Mouse (Mus musculus): ENCODE results near the gene Eif2ak2.

Gene Eif2ak2

DNA sequence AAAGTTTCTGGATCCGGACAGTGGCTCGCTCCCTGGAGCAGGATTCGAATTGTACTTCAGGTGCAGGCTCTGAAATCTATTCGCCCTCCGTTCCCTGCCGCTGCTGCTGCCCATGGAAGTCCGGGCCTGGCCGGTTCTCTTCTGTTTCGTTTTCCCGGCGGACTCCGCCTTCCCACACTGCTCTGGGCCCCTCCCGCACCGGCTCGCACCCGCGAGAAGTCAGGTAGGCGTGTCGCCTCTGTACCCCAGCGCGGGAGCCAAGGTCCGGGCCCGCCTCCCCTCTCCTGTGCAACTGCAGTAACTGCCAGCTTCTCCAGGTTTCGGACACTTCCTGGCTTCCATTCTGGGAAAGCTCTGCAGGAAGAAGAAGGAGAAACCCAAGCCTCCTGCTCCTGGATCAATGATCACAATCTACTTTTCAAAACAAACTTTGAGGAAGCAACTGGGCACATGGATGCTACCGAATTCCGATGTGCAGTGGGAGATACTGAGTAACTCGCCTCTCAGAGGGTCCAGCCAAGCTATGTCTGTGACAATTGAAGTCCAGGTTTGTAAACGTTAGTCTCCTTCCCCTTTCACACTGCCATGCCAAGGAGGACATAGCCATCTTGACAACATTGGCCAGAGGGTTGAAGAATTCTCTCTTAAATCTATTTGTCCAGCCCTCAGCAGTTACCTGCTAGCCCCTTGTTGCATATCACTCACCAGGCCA lies at the start of gene Eif2ak2:
Eif2ak2 (minus strand) TSS at position 173 of the 712 bp plus-strand sequence.
- in situ Hi-C loops (cut with MboI, MseI) = loop anchor here (5.0 kb wide), 1 partner anchor 45 kb away; the partner anchor contains the start of genes Gpatch11 and Heatr5b

DNA sequence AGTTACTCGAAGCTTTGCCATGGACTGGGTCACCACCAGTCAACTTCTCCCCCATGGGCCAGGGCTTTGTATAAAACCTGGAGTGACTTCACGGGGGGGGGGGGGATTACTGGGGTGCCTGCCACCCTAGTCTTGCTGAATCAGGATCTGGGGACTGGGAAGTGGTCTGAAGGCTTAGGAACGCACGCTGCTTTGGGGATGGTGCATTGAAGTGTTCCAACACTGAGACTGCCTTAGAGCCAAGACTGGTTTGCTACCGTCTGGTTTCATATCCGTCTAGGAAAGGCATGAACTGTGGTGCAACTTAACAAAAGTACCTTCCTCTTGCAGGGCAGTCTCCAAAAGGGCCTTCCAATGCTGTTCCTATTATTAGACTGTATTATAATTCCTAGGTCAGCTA lies 35.3 kb upstream of the Eif2ak2 start:
- in situ Hi-C loops (cut with MboI, MseI) = loop anchor here (10.0 kb wide), 1 partner anchor 437 kb away; the partner anchor contains the start of gene Cdc42ep3

- in situ Hi-C loops (cut with MboI, MseI) = loop anchor here (10.0 kb wide), 1 partner anchor 438 kb away; the partner anchor contains the start of gene Cdc42ep3
Measured at GRCm38 (mm10) chr17:78916899-78917298, 34.5 kb upstream of the Eif2ak2 start.

DNA sequence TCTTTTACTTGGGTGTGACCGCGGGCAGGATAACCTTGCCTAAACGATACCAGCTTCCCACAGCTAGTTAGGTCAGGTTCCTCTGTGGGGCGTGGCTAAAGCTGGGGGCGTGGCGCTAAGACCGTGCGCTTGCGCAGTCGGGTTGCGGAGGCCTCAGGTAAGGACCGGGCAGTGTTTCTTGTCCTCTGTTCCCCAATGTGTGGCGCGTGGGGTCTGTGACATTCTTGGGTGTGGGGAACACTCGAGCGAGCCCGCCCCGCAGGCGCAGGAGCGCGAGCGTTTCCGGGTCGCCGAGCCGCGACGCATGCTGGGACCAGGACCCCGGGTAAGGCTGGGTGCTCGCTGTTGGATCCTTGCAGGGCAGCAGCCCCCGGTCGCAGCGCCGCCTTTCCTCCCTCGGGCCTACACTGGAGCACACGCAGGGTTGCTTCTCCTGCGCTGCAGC lies 34.0 kb upstream of the Eif2ak2 start, which contains the start of gene Cebpzos:
Cebpzos (plus strand) TSS at position 132 of the 445 bp plus-strand sequence.
- in situ Hi-C loops (cut with MboI, MseI) = loop anchor here (10.0 kb wide), 1 partner anchor 438 kb away; the partner anchor contains the start of gene Cdc42ep3

DNA sequence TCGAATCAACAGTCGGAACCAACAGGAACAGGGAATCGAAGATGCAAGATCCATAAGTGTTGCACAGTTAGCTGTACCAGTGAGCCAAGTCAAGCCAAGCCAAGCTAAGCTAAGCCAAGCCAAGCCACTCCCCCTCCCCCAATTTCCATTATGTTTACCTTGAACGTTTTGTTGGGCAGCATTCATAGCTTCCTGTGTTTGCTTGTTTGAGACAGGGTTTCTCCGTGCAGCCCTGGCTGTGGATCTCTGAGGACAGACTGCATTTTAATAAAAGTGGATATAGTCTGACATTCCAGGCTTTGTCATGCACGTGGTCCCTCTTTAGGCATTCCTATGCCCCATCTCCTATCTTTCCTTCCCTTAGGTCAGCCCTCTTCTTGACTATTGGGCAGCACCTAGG lies 33.4 kb upstream of the Eif2ak2 start:
- in situ Hi-C loops (cut with MboI, MseI) = loop anchor here (10.0 kb wide), 1 partner anchor 439 kb away; the partner anchor contains the start of gene Cdc42ep3

DNA sequence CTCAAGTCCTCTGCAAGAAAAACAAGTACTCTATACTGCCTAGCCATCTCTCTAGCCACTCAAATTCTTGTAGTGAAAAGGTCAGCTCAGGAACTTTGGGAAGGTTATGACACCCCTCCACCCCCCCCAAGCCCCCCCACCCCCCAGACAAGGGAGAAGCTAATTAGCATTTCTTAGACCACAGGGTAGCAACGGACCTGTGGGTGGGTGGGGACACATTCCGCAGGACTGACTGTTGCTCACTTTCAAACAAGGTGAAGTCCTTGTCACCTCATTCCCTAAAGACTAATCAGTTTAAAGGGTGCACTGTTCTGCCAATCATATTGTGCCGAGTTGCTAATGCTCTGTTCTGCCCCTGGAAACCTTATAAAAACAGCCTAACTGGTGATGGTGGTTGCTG lies 31.5 kb upstream of the Eif2ak2 start:
- in situ Hi-C loops (cut with MboI, MseI) = loop anchor here (10.0 kb wide), 1 partner anchor 441 kb away; the partner anchor contains the start of gene Cdc42ep3

DNA sequence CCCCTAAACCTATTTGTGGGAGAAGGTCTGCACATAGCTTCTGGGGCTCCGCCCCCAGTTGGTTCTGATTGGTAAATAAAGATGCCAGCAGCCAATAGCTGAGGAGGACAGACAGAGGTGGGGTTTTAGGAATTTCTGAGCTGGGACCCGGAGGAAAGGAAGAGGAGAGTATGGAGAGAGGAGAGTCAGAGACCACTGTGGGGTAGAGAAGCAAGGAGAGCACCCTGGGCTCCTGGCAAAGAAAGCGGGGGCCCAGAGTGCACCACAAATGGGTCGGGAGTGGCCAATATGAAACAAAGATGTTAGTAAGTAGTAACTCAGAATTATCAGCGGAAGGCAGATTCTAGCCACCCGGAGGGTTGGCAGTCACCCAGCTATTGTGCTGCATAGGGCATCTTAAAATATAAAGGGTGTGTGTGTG lies 30.5 kb upstream of the Eif2ak2 start:
- in situ Hi-C loops (cut with MboI, MseI) = loop anchor here (10.0 kb wide), 1 partner anchor 442 kb away; the partner anchor contains the start of gene Cdc42ep3

DNA sequence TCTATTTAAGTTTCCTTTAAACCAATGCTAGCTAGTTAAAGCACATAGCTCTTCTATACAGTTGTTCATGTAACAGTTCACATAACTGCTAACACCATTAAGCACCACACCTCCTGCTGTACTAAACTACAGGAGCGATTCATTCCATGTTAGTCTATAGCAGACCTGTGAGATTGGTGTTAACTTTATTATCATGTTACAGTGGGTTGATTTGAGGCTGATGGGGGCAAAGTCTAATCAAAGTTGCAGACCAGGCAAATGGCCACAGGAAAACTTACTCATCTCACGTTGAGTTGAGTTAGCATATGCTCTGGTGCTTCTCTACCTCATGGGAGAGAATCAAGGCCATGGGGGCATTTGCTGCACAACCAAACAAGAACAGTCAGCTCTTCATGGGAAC lies 27.0 kb upstream of the Eif2ak2 start:
- in situ Hi-C loops (cut with MboI, MseI) = no loop called here

GRCm38 (mm10) chr17:78906892-78907291 lies 24.5 kb upstream of the Eif2ak2 start, which contains the start of gene Sult6b1:
Gene Sult6b1 (minus strand): TSS chr17:78906992.
- in situ Hi-C loops (cut with MboI, MseI) = no loop called here

DNA sequence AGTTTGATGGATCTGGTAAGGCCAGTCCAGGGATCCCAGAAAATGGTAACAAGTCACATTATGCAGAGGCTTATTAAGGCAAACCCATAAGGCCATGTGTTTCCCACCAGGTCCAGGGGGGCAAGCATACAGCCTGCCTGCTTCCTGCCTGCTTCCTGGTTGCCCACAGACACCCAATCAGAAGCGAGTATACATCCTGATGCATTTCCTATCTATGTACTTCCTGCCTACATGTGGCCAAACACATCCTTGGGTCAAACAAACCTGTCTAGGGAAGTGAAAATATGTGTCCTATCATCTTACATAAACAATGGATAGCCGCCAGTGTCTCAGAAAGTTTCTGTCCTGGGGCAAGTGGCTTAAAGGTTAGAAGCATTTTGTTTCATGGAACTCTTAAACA lies 20.8 kb upstream of the Eif2ak2 start:
- in situ Hi-C loops (cut with MboI, MseI) = no loop called here

- in situ Hi-C loops (cut with MboI, MseI) = no loop called here
Measured at GRCm38 (mm10) chr17:78895394-78895793, 13.0 kb upstream of the Eif2ak2 start.

DNA sequence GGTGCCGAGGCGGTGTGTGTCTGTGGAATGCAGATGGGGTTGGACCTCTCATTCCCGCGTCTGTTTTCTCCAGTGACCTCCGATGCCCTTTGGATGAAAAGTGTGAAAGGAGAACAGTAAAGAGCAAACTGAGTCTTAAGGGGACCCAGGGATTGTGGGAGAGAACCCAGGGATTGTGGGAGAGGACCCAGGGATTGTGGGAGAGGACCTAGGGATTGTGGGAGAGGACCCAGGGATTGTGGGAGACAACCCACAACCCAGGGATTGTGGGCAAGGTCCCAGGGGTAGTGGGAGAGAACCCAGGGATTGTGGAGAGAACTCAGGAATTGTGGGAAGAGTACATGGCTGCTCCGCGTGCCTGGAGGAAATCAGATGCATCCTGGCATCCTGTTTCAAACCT lies 12.6 kb upstream of the Eif2ak2 start:
- in situ Hi-C loops (cut with MboI, MseI) = no loop called here

DNA sequence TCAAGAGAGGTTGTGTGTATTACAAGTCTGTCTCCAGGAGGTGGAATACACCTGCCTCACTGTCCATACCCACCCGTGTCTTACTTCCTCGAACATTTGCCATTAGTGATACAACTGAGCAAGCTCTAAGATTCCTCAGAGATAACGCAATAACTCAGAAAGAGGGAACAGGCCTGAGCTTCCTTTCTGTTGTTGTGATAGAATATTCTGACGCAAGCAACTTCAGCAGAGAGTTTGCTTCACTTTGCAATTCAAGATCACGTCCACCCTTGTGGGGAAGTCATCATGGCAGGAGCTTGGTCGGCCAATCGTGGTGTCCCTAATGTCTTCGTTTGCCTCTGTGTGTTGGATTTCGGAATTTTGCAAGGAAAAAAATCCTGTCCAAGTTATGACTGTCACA lies 8.6 kb upstream of the Eif2ak2 start:
- in situ Hi-C loops (cut with MboI, MseI) = no loop called here

DNA sequence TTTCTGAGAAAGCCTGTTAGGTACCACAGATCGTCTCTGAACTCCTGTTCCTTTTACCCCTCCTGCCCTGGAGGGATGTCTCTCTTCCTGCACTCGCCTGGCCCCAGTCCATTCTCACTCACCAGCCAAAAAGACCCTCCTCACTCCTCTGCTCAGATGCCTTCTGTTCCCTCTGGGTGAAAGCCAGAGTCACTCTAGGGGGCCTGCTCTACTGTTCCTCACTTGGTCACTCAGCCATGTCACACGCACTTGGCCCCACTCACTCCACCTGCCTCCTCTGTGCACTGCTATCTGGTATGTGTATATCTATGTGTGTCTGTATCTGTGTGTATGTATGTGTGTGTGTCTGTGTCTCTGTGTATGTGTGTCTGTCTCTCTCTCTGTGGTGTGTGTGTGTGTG lies 6.8 kb upstream of the Eif2ak2 start:
- in situ Hi-C loops (cut with MboI, MseI) = no loop called here

GRCm38 (mm10) chr17:78888554-78888953 lies 6.2 kb upstream of the Eif2ak2 start:
- in situ Hi-C loops (cut with MboI, MseI) = no loop called here

DNA sequence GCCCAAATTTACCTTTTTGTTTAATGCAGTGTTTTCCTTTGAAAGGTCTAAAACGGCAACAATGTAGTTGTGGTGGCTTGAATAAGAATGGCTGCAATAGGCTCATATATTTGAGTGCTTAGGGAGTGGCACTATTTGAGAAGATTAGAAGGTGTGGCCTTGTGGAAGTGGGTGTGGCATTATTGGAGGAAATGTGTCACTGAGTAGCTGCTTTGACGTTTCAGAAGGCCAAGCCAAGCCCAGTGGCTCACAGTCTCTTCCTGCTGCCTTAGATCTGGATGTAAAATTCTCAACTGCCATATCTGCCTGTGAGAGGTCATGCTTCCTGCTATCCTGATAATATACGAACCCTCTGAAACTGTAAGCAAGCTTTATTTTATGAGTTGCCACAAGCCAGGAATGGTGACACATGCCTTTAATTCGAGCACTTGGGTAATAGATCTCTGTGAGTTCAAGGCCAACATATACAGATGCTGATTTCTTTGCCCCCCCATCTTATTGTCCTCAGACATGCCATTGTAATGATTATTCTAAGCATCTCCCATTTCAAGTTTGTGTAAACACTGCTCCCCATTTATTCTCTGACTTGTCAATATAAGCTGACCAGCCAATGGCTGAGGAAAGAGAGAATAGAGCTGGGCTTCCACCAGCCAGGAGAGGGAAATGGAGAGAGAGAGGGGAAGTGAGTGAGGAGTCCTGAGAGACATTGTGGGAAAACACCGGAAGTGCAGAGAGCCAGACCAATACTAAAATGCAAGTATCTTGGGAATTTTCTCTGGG lies 3.1 kb upstream of the Eif2ak2 start:
- in situ Hi-C loops (cut with MboI, MseI) = no loop called here

DNA sequence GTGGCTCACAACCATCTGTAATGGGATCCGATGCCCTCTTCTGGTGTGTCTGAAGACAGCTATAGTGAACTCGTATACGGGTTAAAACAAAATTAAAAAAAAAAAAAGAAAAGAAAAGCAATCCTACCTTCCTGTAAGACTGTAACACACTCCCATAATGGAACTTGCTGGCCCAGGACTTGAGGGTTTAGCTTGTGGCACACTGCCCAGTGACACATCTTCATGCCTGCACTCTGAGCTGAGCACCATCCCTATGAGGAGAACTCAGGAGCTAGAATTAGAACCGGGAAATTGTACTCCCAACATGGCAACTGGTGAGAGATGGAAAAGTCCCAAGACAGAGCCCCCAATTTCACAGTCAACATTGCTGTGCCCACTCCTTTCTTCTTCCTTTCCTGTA lies 918 bp upstream of the Eif2ak2 start:
- in situ Hi-C loops (cut with MboI, MseI) = loop anchor here (5.0 kb wide), 1 partner anchor 46 kb away; the partner anchor contains the start of genes Gpatch11 and Heatr5b

DNA sequence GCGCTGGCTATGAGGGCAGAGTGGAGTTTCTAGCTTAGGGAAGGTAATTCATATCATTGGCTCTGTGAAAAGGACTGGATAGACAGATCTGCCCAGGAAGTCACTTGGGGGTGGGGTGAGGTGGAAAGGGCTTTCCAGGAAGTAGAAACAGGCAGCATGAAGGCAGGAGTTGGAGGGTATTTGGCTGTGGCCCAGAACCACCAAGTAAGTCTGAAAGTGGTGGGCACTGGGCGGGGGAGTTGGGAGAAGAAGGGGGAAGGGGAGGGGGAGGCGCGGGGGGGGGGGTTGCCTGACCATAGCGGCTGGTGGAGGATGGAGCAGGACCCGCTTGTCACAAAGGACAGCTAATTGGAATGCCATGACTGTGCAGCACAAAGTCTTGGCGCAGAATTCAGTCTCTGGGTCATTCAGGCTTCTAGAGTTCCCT lies 482 bp downstream of the Eif2ak2 start:
- in situ Hi-C loops (cut with MboI, MseI) = loop anchor here (5.0 kb wide), 1 partner anchor 45 kb away; the partner anchor contains the start of genes Gpatch11 and Heatr5b

DNA sequence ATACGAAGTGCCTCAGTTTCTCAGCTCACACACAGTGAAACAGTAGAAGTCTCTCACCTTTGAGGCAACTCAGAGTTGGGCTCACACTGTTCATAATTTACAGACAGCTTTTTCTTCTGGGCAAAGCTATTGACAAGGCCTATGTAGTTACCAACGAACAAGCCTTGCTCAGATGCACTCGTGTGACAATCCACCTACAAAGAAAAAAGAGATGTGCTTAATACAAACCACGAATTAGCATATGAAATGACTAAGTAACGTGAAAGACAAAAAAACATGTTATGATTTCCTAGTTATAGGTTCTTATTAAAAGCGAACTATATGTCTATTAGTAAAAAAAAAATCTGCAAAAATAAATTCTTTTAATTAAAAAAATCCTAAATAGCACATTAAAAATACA lies 8.5 kb downstream of the Eif2ak2 start:
- in situ Hi-C loops (cut with MboI, MseI) = no loop called here

DNA sequence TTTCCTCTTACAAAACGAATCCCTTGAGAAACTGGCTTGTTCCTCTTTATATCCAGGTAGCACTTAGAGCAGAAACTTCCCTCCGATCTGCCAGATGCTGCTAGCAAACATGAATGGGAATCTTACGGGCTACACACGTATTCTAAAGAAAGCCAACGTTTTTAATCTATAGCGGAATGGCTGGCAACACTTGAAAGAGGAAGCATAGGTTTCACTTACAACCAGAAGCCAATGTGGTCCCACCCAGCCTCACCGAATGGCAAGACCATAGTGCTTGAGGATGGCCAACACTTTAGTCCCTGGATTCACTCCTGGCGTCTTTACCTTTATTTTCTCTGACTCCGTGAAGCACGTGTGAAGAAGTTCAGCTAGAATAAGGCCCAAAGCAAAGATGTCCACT lies 26.1 kb downstream of the Eif2ak2 start:
- in situ Hi-C loops (cut with MboI, MseI) = no loop called here

DNA sequence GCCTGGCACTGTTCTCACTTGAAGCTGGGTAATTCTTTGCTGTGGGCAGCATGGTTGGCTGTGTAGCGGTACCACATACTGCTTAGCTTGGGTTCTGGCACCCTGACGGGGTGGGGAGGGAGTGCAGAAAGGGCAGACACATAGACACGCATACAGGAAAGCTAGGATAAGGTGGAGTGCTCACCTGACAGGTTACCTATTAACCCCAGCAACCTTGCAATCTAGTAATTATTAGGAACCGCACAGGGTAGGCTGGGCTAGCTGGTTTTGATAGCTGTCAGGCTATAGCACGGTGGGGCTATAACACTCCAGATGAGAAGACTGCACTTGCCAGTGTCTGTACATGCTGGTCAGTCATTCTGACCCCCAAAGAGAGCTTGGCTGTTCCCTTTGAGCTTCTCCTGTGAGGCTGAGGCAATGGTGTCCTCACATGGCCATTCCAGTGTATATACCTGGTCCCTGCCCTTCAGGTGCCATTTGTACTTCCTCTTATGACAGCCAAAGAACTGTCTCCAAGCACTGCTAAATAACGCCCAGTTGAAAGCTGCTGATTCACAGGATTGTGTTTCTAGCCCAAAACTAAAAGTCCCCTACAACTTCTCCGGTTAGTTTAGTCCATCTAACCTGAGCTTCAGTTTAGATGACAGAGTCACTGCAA lies 40.0 kb downstream of the Eif2ak2 start:
- in situ Hi-C loops (cut with MboI, MseI) = no loop called here
